Mouse (Mus musculus): ENCODE results near the gene Awat2.
A peak's percentile ranks its signal among the peaks of the same experiment; 100 is the strongest.
"Not testable (repeated sequence)": the region's sequence is repeated elsewhere in the genome, so short reads cannot be mapped to it uniquely, and the experiment has no call there.

Awat2 gene

GRCm38 (mm10) chrX:100442617-100443016, at the start of gene Awat2:
Gene Awat2 (minus strand): TSS chrX:100442717.
- not testable (repeated sequence) for DNase-seq (ENCODE audit: low read depth, low spot score)

GRCm38 (mm10) chrX:100480317-100480716, 37.8 kb upstream of the Awat2 start:
- peak; percentile 62 for DNase-seq (ENCODE audit: low read depth, low spot score)

- no peak for DNase-seq (ENCODE audit: low read depth, low spot score)
Measured at GRCm38 (mm10) chrX:100475569-100476223, 33.2 kb upstream of the Awat2 start.

- DNase-seq (ENCODE audit: low read depth, low spot score) = no peak
Measured at GRCm38 (mm10) chrX:100471491-100471890, 29.0 kb upstream of the Awat2 start.

GRCm38 (mm10) chrX:100470126-100470525, 27.6 kb upstream of the Awat2 start:
- DNase-seq (ENCODE audit: low read depth, low spot score) = no peak

- DNase-seq (ENCODE audit: low read depth, low spot score) = no peak
Measured at GRCm38 (mm10) chrX:100468047-100468446, 25.5 kb upstream of the Awat2 start.

GRCm38 (mm10) chrX:100443532-100443931, 1.0 kb upstream of the Awat2 start:
- DNase-seq (ENCODE audit: low read depth, low spot score) = no peak

GRCm38 (mm10) chrX:100432311-100432710, 10.2 kb downstream of the Awat2 start:
- DNase-seq (ENCODE audit: low read depth, low spot score) = peak; percentile 21

GRCm38 (mm10) chrX:100428693-100429092, 13.8 kb downstream of the Awat2 start, which contains the start of gene Otud6a:
Gene Otud6a (plus strand): TSS chrX:100429013.
- no peak for DNase-seq (ENCODE audit: low read depth, low spot score)

GRCm38 (mm10) chrX:100409245-100409644, 33.3 kb downstream of the Awat2 start:
- no peak for DNase-seq (ENCODE audit: low read depth, low spot score)

GRCm38 (mm10) chrX:100401657-100402056, 40.9 kb downstream of the Awat2 start:
- no peak for DNase-seq (ENCODE audit: low read depth, low spot score)

GRCm38 (mm10) chrX:100400900-100401299, 41.6 kb downstream of the Awat2 start:
- no peak for DNase-seq (ENCODE audit: low read depth, low spot score)

GRCm38 (mm10) chrX:100395026-100395425, 47.5 kb downstream of the Awat2 start:
- no peak for DNase-seq (ENCODE audit: low read depth, low spot score)

- DNase-seq (ENCODE audit: low read depth, low spot score) = peak; percentile 2
Measured at GRCm38 (mm10) chrX:100394223-100394861, 48.2 kb downstream of the Awat2 start.

GRCm38 (mm10) chrX:100392304-100392703, 50.2 kb downstream of the Awat2 start:
- DNase-seq (ENCODE audit: low read depth, low spot score) = peak; percentile 44

- no peak for DNase-seq (ENCODE audit: low read depth, low spot score)
Measured at GRCm38 (mm10) chrX:100389887-100390286, 52.6 kb downstream of the Awat2 start.

- no peak for DNase-seq (ENCODE audit: low read depth, low spot score)
Measured at GRCm38 (mm10) chrX:100356974-100357373, 85.5 kb downstream of the Awat2 start.

Measured in mesoderm, embryonic 11.5 days (tissue).